ENCODE assay signal across 25 mouse cellular contexts in genomic region chr1:167486959-167487680, GRCm38 (mm10). TPM values are rescaled to one million over a fixed set of nuclear protein-coding genes. Genes with fewer than 3 reads are reported as not detected.
"Had no signal": no experiment of that assay in that cellular context is flagged by ENCODE, and none has a peak within 500 bp of the region (broad histone marks: within the 10 kb centered on the region; RNA-seq: fewer than 3 reads in every experiment).

No protein-coding gene starts in this region.

- H3K27me3 ChIP-seq: limb, embryonic 13.5 days; liver, embryonic 12.5 days; liver, embryonic 15.5 days; lung, embryonic 15.5 days; midbrain, embryonic 12.5 days; midbrain, embryonic 15.5 days had no signal

- DNase-seq: kidney, adult 18-20 months; kidney, adult 9 months; kidney, postnatal 14 days; kidney, postnatal 4 days; liver; thymus, adult 18-20 months; thymus, postnatal 36 days had no signal

- H3K9ac ChIP-seq: limb, embryonic 13.5 days; liver, embryonic 12.5 days; liver, embryonic 15.5 days; lung, embryonic 15.5 days; midbrain, embryonic 12.5 days; midbrain, embryonic 15.5 days had no signal

- H3K36me3 ChIP-seq: limb, embryonic 10.5 days; limb, embryonic 13.5 days; liver, embryonic 12.5 days; liver, embryonic 15.5 days; lung, embryonic 15.5 days; midbrain, embryonic 12.5 days; midbrain, embryonic 15.5 days had no signal

- H3K4me2 ChIP-seq: limb, embryonic 13.5 days; liver, embryonic 12.5 days; liver, embryonic 15.5 days; lung, embryonic 15.5 days; midbrain, embryonic 12.5 days; midbrain, embryonic 15.5 days had no signal

- H3K4me3 ChIP-seq: limb, embryonic 10.5 days; limb, embryonic 13.5 days; liver, embryonic 12.5 days; liver, embryonic 15.5 days; lung, embryonic 15.5 days; midbrain, embryonic 12.5 days; midbrain, embryonic 15.5 days; myocyte had no signal

- H3K27ac ChIP-seq: limb, embryonic 10.5 days; limb, embryonic 13.5 days; liver, embryonic 12.5 days; liver, embryonic 15.5 days; lung, embryonic 15.5 days; midbrain, embryonic 12.5 days; midbrain, embryonic 15.5 days had no signal

- ATAC-seq: liver, embryonic 12.5 days; midbrain, embryonic 15.5 days had no signal

- H3K4me1 ChIP-seq: limb, embryonic 13.5 days; liver, embryonic 12.5 days; liver, embryonic 15.5 days; lung, embryonic 15.5 days; midbrain, embryonic 12.5 days; midbrain, embryonic 15.5 days had no signal

- H3K9me3 ChIP-seq: limb, embryonic 10.5 days; limb, embryonic 13.5 days; liver, embryonic 12.5 days; liver, embryonic 15.5 days; lung, embryonic 15.5 days; midbrain, embryonic 12.5 days; midbrain, embryonic 15.5 days had no signal

RNA-seq across cellular contexts. Expression of gene Lrrc52, which starts 20.5 kb away (rescaled TPM):
- total RNA-seq: layer of hippocampus, adult 18-20 months; layer of hippocampus, postnatal 14 days; left cerebral cortex, adult 8-10 months; left cerebral cortex, postnatal 14 days had no signal
- polyA plus RNA-seq: kidney, embryonic 16.5 days; limb, embryonic 10.5 days; liver, embryonic 12.5 days; liver, embryonic 15.5 days; midbrain, embryonic 12.5 days; midbrain, embryonic 15.5 days; myocyte; neural tube, embryonic 11.5 days; neural tube, embryonic 14.5 days; small intestine, adult 2 months; spleen, adult 2 months; stomach, embryonic 16.5 days had no signal
